Mouse (Mus musculus): ENCODE results near the gene Spock1.

Gene Spock1

DNA sequence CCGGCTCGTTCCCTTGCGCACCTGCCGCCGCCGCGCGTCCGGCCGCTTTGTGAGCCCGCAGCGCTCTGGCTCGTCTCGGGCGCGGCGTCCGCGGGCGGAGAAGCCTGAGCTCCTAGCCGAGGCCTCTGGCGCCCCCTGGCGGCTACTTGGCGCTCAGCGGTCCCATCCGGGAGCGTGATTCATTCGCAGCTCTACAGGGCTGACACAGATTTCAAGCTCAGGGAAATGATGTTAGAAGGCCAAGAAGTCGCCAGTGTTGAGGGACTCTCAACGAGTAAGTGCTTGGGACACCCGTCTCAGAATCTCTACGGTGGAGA is at the start of gene Spock1:
Spock1 (minus strand) TSS at position 67 of the 317 bp plus-strand sequence.
- DNase-seq = peak; percentile 95 to 99

DNA sequence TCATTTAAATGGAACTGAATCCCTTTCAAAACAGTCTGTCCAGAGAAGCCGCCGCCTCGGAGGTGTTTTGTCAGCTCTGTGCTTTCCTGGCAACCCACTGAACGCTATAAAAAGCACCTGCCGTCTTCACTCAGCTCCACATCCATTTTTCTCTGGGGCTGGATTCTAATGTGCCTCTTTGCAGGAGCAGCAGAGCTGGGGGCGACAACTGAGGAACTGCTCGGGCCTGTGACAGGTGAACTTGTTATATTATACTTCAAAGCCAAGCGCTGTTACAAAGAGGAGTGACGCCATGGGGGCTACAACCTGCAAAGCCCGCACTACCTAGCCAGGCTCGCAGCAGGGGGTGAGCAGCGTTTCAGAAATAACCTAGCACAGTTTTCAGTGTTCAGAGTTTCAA is 42.0 kb upstream of the Spock1 start:
- DNase-seq = peak; percentile 52 to 58

- DNase-seq = peak; percentile 79 to 85
These were observed 41.4 kb upstream of the Spock1 start for GRCm38 (mm10) chr13:57949513-57949912.

DNA sequence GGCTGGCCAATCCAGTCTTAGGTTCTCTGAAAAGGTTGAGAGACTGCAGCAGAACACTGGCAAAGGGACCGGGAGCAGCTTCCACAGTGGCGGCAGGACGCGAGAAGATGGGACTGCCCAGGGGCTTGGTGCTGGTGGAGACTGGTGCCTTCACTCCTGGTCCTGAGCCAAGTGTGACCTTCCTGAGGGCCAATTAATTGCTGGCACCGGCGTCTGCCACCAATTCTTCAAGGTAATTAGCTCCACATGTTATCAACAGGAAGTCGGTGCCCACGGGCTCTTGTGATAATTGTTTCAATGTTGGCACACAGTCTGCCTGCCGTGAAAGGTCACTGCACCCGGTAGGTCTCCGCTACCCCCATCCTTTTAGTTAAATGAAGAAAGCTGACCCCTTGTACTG is 37.1 kb upstream of the Spock1 start:
- peak; percentile 66 to 72 for DNase-seq

- DNase-seq = no peak
These were observed 36.3 kb upstream of the Spock1 start for GRCm38 (mm10) chr13:57944434-57944833.

DNA sequence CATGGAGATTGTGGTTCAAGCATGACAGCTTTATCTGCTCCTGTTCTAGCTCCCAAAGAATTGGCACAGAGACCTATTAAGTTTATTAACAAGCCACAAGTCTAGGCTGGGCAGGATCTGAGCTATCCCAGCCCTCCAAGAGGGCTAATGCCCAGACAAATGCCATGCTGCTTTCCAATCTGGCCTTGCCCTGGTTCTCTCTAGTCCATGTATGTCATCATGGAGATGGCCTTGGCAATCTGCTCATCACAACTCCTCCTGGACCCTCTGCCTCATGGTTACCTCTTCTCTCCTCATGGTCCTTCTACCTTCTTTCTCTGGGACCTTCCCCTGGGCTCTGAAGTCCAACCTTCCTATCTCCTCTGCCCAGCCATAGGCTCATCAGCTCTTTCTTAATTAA is 35.8 kb upstream of the Spock1 start:
- no peak for DNase-seq

DNA sequence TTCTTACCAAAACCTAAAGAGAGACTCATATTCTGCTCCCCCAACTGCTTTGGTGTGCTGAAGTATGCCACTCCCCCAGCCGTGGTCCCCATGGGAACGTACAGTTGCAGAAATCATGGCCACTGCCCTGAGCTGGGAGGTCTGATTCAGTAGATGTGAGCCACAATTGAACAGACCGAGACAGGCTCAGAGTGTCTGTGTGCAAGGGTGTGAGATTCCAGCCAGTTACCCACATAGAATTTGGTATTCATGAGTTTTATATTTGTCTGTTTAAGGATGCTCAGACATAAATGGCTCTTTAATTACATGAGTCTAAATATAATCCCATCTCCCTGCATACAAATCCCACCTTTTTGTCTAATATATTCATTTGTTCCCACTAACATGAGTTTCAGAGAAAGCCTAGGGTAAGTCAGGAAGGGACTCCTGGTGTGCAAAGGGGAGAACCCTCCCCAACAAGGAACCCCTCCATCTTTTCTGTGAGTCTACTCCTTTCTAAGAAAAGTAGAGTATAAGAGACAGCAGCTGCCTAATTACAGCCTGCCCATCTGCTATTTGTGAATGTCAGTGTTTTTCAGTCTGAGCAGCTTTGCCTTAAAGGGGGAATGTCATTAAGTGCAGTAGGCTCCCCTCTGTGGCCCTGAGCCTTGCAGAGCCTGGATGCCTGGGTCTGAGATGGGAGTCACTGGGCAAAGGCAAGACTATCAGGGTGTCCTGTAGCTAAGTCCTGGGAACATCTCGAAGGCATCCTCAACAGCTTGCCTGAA is 29.5 kb upstream of the Spock1 start:
- no peak for DNase-seq

DNA sequence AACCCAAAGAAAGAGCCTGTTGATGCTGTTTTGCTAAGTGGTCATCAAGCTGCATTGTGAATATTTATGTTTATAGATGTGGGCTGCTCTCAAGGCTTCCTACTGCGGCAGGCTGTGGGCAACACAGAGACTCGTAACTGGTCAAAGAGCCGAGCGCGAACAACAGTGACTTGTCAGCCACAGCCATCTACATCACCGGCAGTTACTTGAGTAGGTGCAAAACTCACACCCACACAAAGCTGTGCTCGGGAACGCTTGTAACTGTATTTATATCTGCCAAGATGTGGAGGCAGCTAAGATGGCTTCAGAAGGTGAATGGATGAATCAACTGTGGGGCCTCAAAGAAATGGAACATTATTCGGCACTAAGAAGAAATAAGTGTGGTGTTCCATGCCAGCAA is 23.9 kb upstream of the Spock1 start:
- DNase-seq = no peak

DNA sequence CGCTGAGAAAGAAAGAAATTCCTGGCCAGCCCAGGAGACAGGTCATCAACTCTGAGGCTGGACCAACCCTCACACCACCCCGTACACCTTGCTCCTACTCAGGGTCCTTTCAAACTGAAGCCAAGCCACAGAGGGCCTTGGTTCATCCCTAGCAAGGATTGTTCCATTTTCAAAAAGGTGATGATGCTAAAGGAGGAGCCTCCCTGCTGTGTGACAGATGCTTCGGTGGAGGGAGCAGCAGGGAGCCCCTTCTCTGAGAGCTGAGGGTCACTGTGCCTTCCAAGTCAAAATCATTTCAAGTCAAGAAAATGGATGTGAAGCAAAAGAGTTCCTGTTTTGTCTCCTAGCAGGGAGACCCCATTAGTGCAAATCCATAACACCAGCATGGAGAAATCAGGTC is 23.2 kb upstream of the Spock1 start:
- DNase-seq = peak; percentile 86 to 87

- no peak for DNase-seq
These were observed 22.6 kb upstream of the Spock1 start for GRCm38 (mm10) chr13:57930720-57931119.

DNA sequence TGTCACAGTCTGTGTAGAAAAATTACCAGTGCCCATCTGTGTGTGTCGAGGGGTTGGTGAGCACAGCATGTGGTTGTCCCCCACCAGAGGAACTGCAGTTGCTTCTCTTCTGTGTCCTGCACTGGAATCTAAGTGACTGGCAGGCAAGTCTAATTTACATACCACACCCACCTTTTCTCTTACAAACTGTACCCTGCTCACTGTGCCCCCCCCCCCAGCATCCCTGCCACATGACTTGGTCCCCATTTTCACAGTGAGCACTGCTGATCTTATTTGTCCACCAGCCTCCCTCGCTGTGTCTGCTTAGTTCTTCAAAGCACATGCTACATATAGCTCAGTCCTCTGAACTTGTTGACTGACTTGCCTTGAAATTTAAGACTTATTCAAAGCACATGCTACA is 22.2 kb upstream of the Spock1 start:
- DNase-seq = no peak

DNA sequence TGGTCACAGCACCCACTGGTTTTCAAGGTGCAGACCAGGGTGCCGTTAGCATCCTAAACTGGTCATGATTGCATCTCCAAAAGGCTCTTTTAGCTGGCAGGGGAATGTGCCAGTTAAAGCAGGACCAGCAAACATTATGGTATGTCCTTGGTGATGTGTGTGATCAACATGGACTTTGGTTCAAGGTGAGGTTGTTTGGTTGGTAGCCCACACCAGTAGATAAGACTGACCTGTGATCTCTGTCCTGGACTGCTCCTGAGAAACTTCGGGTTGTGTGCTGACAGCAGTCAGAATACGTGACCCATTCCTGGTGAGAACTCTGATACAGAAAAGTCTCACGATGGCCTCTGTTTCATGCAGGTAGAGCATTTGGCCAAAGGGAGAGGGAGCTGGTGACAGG is 11.8 kb upstream of the Spock1 start:
- no peak for DNase-seq

- DNase-seq = peak in 1 of 2 experiments; percentile 26
These were observed 3.0 kb upstream of the Spock1 start for GRCm38 (mm10) chr13:57911171-57911570.

GRCm38 (mm10) chr13:57907428-57908265 is 485 bp downstream of the Spock1 start:
- DNase-seq = peak; percentile 56 to 66

DNA sequence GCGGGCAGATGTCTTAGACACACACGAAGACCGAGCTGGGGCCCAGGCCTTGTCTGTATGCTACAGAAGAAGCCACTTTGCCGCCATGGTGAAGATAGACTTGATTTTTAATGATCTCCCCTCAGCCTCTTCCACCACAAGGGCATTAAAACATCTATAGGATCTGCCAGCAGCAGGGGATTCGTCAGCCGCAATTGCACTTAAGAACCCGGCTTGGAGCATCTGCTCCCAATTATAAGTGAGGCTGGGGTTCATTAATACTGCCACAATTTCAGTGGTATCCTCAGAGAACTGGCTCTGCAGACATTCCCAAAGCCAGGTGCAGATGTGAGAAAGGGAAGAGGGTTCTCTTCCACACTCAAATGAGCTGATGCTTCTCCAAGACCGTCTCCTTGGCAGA is 13.5 kb downstream of the Spock1 start:
- no peak for DNase-seq

GRCm38 (mm10) chr13:57889708-57890107 is 18.4 kb downstream of the Spock1 start:
- peak in 1 of 2 experiments; percentile 27 for DNase-seq

- DNase-seq = no peak
These were observed 19.1 kb downstream of the Spock1 start for GRCm38 (mm10) chr13:57889050-57889449.

DNA sequence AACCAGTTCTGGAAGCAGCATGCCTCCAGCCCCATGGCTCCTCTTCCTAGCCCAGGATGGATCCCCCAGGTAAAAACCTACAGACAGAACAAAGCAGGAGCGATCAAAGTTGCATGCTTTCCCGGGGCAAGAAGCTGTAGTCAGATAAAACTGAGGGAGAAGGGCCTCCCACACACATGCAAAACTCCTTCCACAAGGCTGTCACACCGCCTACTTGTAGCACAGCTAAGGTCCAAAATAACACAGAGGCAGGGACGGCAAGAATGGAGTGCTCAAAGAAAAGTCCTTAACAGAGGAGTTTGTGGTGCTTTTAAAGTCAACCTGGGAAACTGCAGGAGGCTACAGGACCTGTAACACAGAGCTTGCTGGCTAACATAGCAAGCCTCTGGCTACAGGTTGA is 28.3 kb downstream of the Spock1 start:
- no peak for DNase-seq

- no peak for DNase-seq
These were observed 29.3 kb downstream of the Spock1 start for GRCm38 (mm10) chr13:57878797-57879196.

- no peak for DNase-seq
These were observed 30.4 kb downstream of the Spock1 start for GRCm38 (mm10) chr13:57877782-57878181.

- DNase-seq = no peak
These were observed 31.2 kb downstream of the Spock1 start for GRCm38 (mm10) chr13:57876966-57877365.

GRCm38 (mm10) chr13:57870058-57870457 is 38.1 kb downstream of the Spock1 start:
- DNase-seq = no peak

DNA sequence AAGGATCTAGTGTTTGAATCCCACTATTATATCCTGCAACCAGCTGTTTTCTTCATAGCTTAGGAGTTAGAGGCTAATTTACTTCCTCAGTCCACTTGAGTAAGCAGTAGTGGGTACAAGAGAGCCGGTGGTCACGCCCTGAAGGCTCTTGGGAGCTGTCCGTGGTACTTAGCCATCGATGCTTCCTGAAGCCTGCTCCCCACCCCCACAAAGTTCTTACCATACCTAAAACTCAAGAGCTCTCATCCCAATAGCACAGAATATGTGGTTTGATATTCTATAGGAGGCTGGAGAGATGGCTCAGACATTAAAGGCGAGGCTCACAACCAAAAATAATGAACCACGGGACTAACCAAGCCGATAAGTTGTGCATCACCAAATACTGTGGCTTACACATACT is 40.5 kb downstream of the Spock1 start:
- DNase-seq = no peak

DNA sequence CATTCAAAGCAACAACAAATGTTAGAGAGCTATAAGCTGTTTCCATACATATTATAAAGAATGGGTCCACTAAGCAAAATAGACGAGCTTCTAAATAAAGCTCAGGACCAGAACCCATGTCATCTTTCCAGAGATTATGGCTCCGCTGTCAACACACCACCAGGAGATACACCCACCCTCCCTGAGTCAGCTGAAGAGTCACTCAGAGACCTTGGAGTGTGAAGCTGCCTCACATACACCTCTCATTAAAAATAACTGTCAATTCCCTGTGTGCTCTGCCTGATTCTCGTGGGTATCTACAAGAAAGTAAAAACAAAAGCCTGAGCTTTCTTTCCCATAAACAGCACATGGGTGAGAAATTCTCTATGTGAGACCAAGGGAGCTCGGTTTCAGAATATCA is 43.1 kb downstream of the Spock1 start:
- DNase-seq = no peak
